Mouse (Mus musculus): ENCODE data around the gene Kif2a.

The Kif2a gene

DNA sequence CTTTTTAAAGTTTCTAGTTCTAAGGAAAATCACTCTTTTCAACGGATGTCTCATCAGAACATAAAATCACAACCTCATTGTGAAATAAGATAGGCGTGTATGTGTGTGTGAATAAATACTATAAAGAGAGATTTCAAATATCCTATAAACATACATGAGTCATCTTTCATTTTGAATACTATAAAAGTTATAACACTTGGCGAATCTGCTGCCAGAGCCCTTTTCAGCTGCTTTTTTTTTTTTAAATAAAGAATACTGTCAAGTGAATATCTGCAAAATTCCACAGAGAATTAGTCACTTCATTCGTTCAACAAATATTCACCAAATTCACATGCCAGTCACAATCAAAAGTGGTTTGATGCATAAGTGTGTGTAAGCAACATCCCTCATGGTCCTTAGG, 13.2 kb upstream of the Kif2a start:
- TF ChIP-seq GATA4 (IDR thresholded peaks at IDR 0.05; ENCODE audit: insufficient replicate concordance, low read length), result no peak

DNA sequence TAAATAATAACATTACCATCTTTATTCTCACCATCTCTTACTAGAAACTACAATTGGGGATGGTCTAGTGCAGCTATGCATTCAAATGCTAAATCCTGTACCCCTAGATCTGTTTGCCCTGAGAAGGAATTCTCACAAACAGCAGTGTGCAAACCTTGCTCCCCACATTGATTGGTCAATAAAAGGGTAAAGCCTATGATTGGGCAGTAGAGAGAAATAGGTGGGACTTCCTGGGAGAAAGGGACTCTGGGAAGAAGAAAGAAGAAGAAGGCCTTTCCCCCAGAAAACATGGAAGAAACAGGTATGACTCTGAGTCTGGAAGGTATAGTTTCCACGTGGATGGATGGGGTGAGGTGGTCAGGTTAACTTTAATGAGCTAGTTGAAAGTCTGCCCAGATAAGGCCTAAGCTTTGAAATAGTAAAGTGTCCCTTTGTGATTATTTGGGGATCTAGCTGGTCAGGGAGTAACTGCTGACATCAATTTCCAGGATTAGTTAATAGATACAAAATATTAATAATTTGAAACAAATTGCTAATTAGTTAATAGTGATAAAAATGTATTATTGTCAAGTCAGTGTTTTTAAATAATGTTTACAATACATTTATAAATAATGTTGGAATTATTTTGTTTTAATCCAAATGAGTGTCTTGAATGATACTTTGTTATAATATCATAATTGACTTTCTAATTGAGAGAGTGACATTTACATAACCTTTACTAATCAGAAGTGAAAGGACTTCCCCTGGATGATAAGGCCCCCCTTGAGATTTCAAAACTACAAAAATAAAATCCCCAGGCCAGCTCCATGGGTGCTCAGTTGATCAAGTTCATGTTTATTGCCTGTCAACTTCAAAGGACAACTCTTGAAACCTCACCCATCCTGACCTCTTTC, 12.3 kb upstream of the Kif2a start:
- no peak for TF ChIP-seq GATA4 (IDR thresholded peaks at IDR 0.05; ENCODE audit: insufficient replicate concordance, low read length)

DNA sequence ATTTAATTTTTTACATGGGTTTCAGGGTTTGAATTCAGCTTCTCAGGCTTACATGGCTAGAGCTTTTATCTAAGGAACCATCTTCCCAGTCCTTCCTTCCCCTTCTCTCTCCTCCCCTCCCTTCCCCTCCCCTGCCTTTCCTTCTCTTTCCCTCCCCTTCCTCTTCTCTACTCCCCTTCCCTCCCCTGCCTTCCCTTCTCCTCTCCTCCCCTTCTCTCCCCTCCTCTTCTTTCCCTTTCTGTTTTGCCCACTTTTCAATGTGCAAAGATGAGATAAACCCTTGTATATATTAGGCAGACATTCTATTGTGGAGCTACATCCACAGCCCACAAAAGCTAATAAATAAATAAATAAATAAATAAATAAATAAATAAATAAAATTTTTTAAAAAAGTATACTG, 9.3 kb upstream of the Kif2a start:
- no peak for TF ChIP-seq GATA4 (IDR thresholded peaks at IDR 0.05; ENCODE audit: insufficient replicate concordance, low read length)

DNA sequence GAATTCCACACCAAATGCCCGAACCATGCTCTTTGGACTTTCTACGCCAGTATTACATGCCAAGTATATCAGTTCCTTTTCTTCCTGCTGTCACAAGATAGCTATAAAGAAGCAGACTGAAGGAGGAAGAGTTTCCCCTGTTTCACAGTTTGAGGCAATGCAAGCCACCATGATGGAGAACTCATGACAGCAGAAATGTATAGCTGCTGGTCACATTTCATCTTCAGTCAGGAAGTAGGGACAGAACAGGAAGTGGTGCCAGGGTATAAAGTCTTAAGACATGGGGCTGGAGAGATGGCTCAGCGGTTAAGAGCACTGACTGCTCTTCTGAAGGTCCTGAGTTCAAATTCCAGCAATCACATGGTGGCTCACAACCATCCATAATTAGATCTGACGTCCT, 5.3 kb upstream of the Kif2a start:
- TF ChIP-seq GATA4 (IDR thresholded peaks at IDR 0.05; ENCODE audit: insufficient replicate concordance, low read length), result no peak

DNA sequence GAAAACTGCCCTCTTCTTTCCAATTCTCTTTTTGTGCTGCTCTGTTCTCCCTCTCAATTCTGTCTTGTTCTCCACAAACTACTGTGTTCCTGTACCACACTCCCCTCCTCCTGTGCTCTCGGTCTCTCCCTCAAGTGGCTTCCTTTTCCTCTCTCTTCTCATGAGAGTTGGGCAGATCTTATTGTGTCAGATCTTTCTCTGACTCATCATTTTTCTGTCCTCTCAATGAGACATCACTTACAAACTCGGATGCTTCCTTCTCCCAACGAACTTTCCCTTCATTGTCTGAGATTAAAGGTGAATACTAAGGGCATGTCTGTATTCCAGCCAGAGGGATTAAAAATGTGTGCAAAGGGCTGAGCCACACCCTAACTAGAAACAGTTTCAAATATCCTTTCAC, 3.7 kb upstream of the Kif2a start:
- TF ChIP-seq GATA4 (IDR thresholded peaks at IDR 0.05; ENCODE audit: insufficient replicate concordance, low read length), result no peak

DNA sequence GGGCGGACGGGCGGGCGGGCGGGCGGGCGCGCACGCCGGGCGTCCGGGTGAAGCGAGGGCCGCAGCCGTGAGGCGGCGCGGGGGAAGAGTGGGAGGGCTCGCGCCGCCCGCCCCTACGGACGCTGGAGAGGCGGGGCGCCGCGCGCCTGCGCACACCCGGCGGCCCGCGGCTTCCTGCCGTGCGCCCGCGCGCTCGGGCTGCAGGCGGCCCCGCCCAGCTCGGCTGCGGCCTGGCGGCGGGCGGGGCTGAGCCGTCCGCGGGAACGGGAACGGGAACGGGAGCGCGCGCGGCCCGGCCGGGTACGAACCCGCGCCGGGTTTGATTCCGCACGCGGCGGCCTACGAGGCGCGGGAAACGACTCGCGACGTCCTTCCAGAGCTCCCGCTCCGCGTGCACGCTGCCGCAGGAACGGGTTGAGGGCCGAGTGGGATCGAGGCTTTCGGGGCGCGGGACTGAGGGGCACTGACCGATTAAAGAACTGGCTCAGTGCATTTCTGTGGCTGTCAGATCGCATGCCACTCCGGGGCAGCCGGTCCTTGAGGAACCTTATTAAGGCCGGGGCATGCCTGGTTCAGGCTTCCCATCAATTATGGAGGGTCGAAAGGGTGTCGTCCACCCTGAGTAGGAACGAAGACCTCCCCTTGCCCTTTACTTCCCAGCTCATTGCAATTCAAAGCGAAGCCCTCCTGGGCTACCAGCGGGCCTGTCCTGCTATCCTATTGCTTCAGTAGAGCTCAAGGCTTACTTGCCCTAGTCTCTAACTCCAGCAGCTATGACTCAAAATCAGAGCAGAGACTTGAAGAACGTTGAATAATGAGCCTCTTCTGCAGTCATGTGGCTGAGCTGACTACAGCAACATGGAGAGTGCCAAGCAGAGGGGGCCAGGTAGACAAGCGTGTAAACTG, 593 bp upstream of the Kif2a start:
- TF ChIP-seq GATA4 (IDR thresholded peaks at IDR 0.05; ENCODE audit: insufficient replicate concordance, low read length), result no peak; the same call in 1 of the 2 replicates

DNA sequence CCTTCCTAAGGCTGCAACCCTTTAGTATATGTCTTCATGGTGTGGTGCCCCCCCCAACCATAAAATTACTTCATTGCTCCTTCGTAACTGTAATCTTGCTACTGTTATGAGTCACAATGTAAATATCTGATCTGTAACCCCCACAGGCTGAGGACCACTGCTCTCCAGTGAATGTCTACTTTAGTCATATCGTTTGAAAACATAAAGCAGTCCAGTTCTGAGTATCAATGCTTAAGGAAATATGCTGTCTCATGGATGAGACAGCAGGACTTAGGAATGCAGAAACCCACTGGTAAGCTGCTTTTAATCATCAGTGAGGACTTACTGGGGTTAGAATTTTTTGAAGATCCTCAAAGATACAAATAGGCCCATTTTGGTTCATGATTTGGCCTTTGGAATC, 2.5 kb downstream of the Kif2a start:
- TF ChIP-seq GATA4 (IDR thresholded peaks at IDR 0.05; ENCODE audit: insufficient replicate concordance, low read length), result no peak

DNA sequence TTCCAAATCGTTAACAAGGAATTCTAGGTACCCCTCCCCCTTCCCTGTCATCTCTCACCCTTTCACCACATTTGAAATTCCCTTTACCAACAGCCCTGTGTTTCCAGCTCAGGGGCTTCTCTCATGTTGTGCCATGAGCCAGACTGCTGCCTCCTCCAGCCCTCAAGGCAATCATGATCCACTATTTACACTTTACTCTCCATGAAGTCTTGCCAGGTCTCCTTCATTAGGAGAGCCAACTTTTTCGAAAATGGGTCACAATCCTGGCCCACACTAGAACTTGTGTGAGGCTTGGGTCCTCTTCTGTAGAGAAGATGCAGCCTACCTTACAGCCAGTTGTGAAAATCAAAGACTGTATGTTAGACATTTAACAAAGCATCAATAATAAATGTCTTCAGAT, 8.0 kb downstream of the Kif2a start:
- TF ChIP-seq GATA4 (IDR thresholded peaks at IDR 0.05; ENCODE audit: insufficient replicate concordance, low read length), result no peak

DNA sequence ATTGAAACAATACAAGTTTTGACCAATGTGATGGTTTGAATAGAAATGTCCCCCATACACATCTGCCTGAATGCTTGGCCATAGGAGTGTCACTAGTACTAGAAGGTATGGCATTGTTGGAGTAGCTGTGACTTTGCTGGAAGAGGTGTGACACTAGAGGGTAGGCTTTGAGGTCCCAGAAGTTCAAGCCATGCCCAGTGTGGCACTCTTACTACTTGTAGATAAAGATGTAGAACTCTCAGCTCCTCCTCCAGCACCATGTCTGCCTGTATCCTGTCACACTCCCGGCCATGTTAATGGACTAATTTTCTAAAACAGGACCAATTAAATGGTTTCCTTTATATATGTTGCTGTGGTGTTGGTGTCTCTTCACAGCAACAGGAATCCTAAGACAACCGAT, 10.3 kb downstream of the Kif2a start:
- TF ChIP-seq GATA4 (IDR thresholded peaks at IDR 0.05; ENCODE audit: insufficient replicate concordance, low read length), result no peak

DNA sequence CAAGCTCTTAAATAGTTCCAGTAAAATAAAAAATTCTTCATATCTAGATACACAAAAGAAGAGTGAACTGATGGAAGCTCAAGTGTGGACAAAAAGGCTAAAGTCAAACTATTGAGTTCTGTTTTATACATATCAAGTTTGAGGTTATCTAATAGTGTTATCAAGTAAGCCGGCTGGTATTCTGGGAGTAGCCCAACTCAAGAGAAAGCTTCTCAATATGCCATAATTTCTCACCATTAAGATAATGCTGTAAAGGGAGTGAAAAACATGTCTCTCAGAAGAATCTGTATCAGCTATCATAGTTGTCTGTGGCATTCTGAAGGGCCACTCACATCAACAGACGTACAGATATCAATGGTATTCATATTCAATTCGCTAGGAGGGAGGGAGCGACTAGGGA, 13.8 kb downstream of the Kif2a start:
- no peak for TF ChIP-seq GATA4 (IDR thresholded peaks at IDR 0.05; ENCODE audit: insufficient replicate concordance, low read length)

DNA sequence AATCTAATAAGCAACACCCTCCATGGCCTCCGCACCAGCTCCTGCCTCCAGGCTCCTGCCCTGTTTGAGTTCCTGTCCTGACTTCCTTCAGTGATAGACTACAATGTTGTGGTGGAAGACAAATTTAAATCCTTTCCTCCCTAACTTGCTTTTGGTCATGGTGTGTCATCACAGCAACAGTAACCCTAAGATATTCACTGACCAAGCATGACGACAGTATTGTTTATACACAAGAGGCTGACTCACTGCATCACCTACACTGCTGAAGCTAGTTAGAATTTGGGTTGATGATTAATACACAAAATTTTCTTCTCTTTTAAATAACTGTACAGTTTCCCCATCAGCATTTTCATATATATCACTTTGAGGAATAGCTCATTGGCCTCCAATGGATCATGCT, 18.7 kb downstream of the Kif2a start:
- no peak for TF ChIP-seq GATA4 (IDR thresholded peaks at IDR 0.05; ENCODE audit: insufficient replicate concordance, low read length)

DNA sequence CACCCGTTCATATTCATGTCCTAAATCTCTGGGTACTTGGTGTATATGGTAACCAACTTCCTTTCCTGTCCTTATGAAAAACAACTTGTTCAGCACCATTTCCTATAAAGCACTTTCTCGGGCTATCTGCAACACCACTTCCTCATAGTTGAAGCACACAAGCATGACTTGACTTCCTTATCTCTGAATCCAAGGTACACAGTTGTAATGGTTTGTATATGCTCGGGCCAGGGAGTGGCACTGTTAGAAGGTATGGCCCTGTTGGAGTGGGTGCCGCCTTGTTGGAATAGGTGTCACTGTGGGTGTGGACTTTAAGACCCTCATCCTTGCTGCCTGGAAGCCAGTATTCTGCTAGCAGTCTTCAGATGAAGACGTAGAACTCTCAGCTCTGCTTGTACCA, 23.3 kb downstream of the Kif2a start:
- TF ChIP-seq GATA4 (IDR thresholded peaks at IDR 0.05; ENCODE audit: insufficient replicate concordance, low read length), result peak; percentile 27; the same call in 1 of the 2 replicates

DNA sequence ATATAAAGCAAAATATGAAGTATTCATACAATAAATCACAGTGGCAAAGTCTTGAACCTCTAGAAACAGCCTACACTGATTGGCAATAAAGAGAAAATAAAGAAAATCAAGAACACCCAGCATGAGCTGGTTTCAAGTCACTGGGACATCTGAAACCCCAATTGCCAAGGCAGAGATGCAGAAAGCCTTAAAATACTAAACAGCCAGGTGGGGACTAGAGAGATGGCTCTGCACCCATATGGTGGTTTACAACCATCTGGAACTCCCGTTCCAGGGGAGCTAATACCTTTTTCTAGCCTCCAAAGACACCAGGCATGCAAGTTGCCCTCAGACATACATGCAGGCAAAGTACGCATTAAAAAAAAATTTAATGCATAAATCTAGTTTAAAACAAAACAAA, 23.9 kb downstream of the Kif2a start:
- TF ChIP-seq GATA4 (IDR thresholded peaks at IDR 0.05; ENCODE audit: insufficient replicate concordance, low read length), result no peak

DNA sequence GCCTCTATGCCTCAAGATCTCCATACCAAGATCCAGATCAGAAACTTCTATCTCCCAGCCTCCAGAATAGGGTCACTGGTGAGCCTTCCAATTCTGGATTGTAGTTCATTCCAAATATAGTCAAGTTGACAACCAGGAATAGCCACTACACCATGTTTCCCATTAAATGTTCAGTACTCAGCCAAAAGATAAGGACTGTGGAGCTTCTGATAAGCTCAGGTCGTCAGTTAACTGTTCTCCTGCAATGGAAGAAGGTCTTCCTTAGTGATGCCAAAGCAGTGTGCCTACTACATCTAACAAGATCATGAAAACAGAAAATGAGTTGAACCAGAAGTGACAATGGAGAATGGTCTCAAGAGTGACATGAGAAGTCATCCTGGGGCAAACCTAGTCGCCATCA, 25.0 kb downstream of the Kif2a start:
- no peak for TF ChIP-seq GATA4 (IDR thresholded peaks at IDR 0.05; ENCODE audit: insufficient replicate concordance, low read length)

DNA sequence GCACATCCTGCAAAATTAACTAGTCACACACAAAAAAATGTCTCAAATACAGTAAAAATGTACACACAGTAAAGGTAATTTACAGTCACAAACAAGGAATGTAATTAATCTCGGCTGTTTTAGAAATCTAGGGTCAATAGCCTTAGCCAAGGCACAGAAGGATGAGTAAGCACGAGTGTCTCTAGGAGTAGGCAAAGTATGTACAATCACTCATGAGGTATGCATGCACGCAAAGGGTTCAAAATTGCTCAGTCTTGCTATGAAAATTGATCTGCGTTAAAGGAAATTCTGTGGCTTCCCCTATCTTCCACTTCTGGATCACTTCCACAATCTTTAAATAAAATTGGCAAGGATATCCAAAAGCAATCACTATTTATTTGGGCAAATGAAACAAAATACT, 60.4 kb downstream of the Kif2a start:
- no peak for TF ChIP-seq GATA4 (IDR thresholded peaks at IDR 0.05; ENCODE audit: insufficient replicate concordance, low read length)

DNA sequence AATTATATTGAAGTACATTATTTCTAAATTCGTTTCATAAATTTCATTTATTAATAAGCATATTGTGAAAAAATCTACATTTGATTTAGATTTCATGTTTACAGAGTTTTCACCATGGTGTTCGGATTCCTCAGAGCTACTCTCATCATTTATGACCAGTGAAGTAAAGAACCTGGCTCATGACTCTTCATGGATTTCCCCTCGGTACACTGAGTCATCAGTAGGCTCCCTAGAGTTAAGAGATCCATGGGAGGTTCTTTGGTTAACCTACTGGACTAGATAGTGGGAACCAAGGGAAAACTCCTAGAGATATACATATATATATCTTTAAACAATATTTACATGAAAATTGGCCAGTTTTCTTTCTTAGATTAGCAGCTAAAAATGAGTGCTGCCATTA, 61.4 kb downstream of the Kif2a start:
- TF ChIP-seq GATA4 (IDR thresholded peaks at IDR 0.05; ENCODE audit: insufficient replicate concordance, low read length), result no peak
